Mouse (Mus musculus) heart, embryonic 14.5 days (tissue): ENCODE data around the gene Anks1b. TPM values are rescaled to one million over a fixed set of nuclear protein-coding genes. Genes with fewer than 3 reads are reported as not detected.

Experiments
- ATAC-seq: fragments of 200-750 bp; cut with Nextera tagmentation; 2 replicates; pipeline ENCODE4 v1.8.0; 2017; ENCODE audit warnings: low read depth, moderate TSS enrichment; ENCODE audit not compliant: insufficient number of reproducible peaks, insufficient read depth, low FRiP score
- H3K27ac ChIP-seq, 2 experiments: fragments of 200-500 bp in 1 of 2; fragments of 300-500 bp in 1 of 2; sonication (generic) in 1 of 2; replicated peaks in 1 of 2; 2 replicates each; pipeline ENCODE4 v1.5.1; 2012 to 2014; ENCODE audit warnings: low read depth in 2 of 2, low read length in 2 of 2, control low read depth in 1 of 2, mild to moderate bottlenecking in 1 of 2, mixed read lengths in 1 of 2; ENCODE audit not compliant: control insufficient read depth in 1 of 2, insufficient read depth in 1 of 2
- H3K27me3 ChIP-seq: fragments of 300-500 bp; sonication (generic); 2 replicates; pipeline ENCODE4 v1.6.1; 2014; ENCODE audit warnings: mild to moderate bottlenecking, low read length, control low read depth; ENCODE audit not compliant: control insufficient read depth, insufficient read depth
- H3K36me3 ChIP-seq: fragments of 300-500 bp; sonication (generic); 2 replicates; pipeline ENCODE4 v1.6.1; 2014; ENCODE audit warnings: mild to moderate bottlenecking, control low read depth, low read length, mixed read lengths; ENCODE audit not compliant: control insufficient read depth, insufficient read depth
- H3K4me1 ChIP-seq, 2 experiments: fragments of 200-500 bp in 1 of 2; fragments of 300-500 bp in 1 of 2; sonication (generic) in 1 of 2; 2 replicates each; pipeline ENCODE4 v1.6.1; 2012 to 2014; ENCODE audit warnings: low read length in 2 of 2, control low read depth in 1 of 2, mixed read lengths in 1 of 2; ENCODE audit not compliant: control insufficient read depth in 2 of 2, insufficient read depth in 2 of 2
- H3K4me2 ChIP-seq: fragments of 300-500 bp; sonication (generic); 2 replicates; pipeline ENCODE4 v1.6.1; 2014; ENCODE audit warnings: mild to moderate bottlenecking, low read length
- H3K4me3 ChIP-seq, 2 experiments: fragments of 200-500 bp in 1 of 2; fragments of 300-500 bp in 1 of 2; sonication (generic) in 1 of 2; 2 replicates each; pipeline ENCODE4 v1.5.1; 2012 to 2014; ENCODE audit warnings: low read length in 2 of 2, mild to moderate bottlenecking in 2 of 2, control low read depth in 1 of 2, low read depth in 1 of 2, moderate library complexity in 1 of 2; ENCODE audit not compliant: control insufficient read depth in 1 of 2, insufficient read depth in 1 of 2
- H3K9ac ChIP-seq: fragments of 300-500 bp; sonication (generic); 2 replicates; pipeline ENCODE4 v1.6.1; 2014; ENCODE audit warnings: mild to moderate bottlenecking, low read length
- H3K9me3 ChIP-seq: fragments of 300-500 bp; sonication (generic); 2 replicates; pipeline ENCODE4 v1.6.1; 2016; ENCODE audit warnings: low read length, control low read depth; ENCODE audit not compliant: control insufficient read depth
- WGBS: fragments of 180-500 bp; shearing (Covaris S2); extraction: QIAGEN DNeasy Blood & Tissue Kit; methylation state at CpG from one replicate; pipeline ENCODE4 v1.1.7; 2014; 5-methylcytosine and 5-hydroxymethylcytosine counted together
- polyA plus RNA-seq: library from polyadenylated mRNA; unstranded; fragments of >200 nt; fragmentation: Nextera tagmentation; extraction: Ambion mirVana; gene quantifications from 2 replicates; pipeline ENCODE4 v1.2.1, GENCODE M21; 2014

The Anks1b gene
- polyA plus RNA-seq, 1 experiment from 2014 or later: 0.14 TPM

- H3K9ac ChIP-seq: no peak overlapping the region
- no peaks in the 10 kb centered on the region for H3K27me3 ChIP-seq
- 72% methylated on average over 5 of the region's 5 CpGs for whole genome bisulfite sequencing
- no peaks in the 10 kb centered on the region for H3K9me3 ChIP-seq
- H3K4me1 ChIP-seq: no peaks in the 10 kb centered on the region
- H3K4me3 ChIP-seq: no peak overlapping the region
- H3K36me3 ChIP-seq: no peaks in the 10 kb centered on the region
- H3K4me2 ChIP-seq: no peak overlapping the region
- no peak for ATAC-seq
- no peak overlapping the region for H3K27ac ChIP-seq
Measured at GRCm38 (mm10) chr10:90307931-90308555, 434.7 kb downstream of the Anks1b start.

GRCm38 (mm10) chr10:90329781-90330180 is 456.5 kb downstream of the Anks1b start:
- 89% methylated on average over 4 of the region's 4 CpGs for WGBS
- no peak for ATAC-seq
- no peaks in the 10 kb centered on the region for H3K36me3 ChIP-seq

DNA sequence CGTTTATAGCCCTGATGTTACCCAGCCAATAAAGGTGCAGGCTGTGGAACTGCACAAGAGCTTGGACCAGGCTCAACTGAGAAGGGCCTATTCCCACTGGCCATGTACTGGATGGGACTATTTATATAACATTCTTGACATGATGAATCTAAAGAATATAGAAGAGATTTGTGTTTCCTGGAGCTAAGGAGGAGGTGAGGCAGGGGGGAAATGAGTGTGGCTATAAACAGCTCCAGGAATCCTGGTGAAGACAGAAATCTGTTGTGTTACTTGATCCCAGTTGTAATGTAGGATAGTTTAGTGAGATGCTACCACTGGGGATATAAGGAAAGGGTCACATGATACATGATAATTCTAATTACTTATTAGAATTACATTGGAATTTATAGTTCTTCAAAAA is 472.1 kb downstream of the Anks1b start:
- no peak for ATAC-seq
- 77% methylated on average over 1 of the region's 1 CpGs for WGBS

More at GRCm38 (mm10) chr10:90329781-90330180, 456.5 kb downstream of the Anks1b start:
- H3K27me3 ChIP-seq: no peaks in the 10 kb centered on the region
- no peak overlapping the region for H3K4me2 ChIP-seq
- no peak overlapping the region for H3K9ac ChIP-seq
- H3K4me3 ChIP-seq: no peak overlapping the region
- H3K27ac ChIP-seq: no peak overlapping the region
- H3K9me3 ChIP-seq: no peaks in the 10 kb centered on the region
- no peaks in the 10 kb centered on the region for H3K4me1 ChIP-seq

DNA sequence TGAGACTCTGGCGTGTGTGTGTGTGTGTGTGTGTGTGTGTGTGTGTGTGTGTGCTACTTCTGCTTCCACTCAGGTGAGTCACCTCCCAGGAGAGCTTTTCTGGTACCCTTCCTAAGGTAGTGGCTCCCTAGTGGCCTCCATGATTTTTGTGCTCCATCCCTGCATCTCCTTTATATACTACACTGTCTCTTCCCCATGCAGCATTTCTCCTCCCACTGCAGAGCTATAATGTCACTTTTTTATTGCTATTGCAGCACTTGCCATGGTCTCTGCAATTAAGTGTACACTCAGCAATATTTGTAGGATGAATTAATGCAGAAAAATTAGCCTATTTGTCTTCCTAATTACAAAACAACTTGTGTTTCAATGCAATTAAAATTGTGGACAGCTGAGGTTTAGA is 482.9 kb downstream of the Anks1b start:
- no peak overlapping the region for H3K27ac ChIP-seq
- H3K4me2 ChIP-seq: no peak overlapping the region
- H3K27me3 ChIP-seq: no peaks in the 10 kb centered on the region
- no peak for ATAC-seq
- no peaks in the 10 kb centered on the region for H3K36me3 ChIP-seq
- no peak overlapping the region for H3K9ac ChIP-seq
- no peaks in the 10 kb centered on the region for H3K4me1 ChIP-seq
- no CpG with 5 or more reads among the region's 1 CpGs for WGBS
- no peaks in the 10 kb centered on the region for H3K9me3 ChIP-seq
- no peak overlapping the region for H3K4me3 ChIP-seq

More for the DNA sequence above, 472.1 kb downstream of the Anks1b start:
- H3K9me3 ChIP-seq: no peaks in the 10 kb centered on the region
- H3K4me3 ChIP-seq: no peak overlapping the region
- H3K36me3 ChIP-seq: no peaks in the 10 kb centered on the region
- no peaks in the 10 kb centered on the region for H3K27me3 ChIP-seq
- H3K27ac ChIP-seq: no peak overlapping the region
- H3K9ac ChIP-seq: no peak overlapping the region
- H3K4me2 ChIP-seq: no peak overlapping the region
- H3K4me1 ChIP-seq: no peaks in the 10 kb centered on the region

DNA sequence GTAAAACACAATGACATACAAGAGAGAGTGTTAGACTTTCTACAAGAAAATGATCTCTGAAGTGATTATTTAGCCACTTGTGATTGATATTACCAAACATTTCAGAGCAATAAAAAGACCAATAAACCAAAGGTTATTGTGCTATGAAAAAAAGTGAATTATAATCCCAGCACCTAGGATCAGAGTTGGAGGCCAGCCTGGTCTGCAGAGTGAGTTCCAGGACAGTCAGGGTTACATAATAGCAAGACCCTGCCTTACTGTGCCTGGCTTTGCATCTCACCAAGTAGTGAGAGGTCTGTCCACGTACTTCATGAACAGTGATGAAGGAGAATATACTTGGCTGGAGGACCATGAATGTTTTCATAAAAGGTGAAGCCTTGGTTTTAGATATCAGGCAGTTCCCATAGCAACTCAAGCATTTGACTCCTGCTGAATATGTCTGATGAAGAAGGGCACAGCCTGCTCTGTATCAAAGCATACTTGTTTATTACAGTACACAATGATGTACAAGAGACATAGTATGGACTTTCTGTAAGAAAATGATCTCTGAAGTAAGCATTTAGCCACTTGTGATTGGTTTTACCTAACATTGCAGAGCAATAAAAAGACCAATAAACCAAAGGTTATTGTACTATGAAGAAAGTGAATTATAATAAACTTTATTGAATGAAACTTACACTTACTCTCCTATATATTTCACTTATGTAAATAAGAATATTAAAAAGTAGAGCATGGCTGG is 484.0 kb downstream of the Anks1b start:
- no peaks in the 10 kb centered on the region for H3K27me3 ChIP-seq
- WGBS: 59% methylated on average over 1 of the region's 1 CpGs
- H3K4me2 ChIP-seq: no peak overlapping the region
- no peak overlapping the region for H3K9ac ChIP-seq
- no peaks in the 10 kb centered on the region for H3K36me3 ChIP-seq
- ATAC-seq: no peak
- H3K4me3 ChIP-seq: no peak overlapping the region
- no peaks in the 10 kb centered on the region for H3K9me3 ChIP-seq
- no peak overlapping the region for H3K27ac ChIP-seq
- no peaks in the 10 kb centered on the region for H3K4me1 ChIP-seq

GRCm38 (mm10) chr10:90369015-90369414 is 495.7 kb downstream of the Anks1b start:
- Histone ChIP-seq H3K4me1 (no peaks in the 10 kb centered on the region), H3K4me2 (no peak overlapping the region), H3K4me3 (no peak overlapping the region), H3K36me3 (no peaks in the 10 kb centered on the region), H3K9ac (no peak overlapping the region), H3K27me3 (no peaks in the 10 kb centered on the region), H3K27ac (no peak overlapping the region), H3K9me3 (no peaks in the 10 kb centered on the region)
- 85% methylated on average over 7 of the region's 7 CpGs for WGBS
- ATAC-seq: no peak

DNA sequence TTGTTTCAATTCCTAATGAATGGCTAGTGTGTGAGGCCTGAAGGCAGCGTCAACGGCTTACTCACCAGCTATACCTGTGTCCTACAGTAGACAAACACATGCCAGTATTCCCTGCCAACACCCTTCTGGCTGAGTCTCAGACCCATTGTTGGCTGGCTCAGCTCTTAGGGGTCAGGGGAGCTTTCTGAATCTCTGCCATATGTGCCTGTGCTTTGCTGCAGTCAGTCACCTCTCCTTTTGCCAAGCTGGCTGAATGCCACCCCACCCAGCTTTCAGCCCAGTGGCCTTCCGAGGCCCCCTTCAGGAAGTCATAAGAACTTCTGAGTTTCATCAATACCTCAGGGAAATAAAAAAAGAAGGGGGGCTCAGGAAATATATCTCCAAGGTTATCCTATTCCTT is 497.4 kb downstream of the Anks1b start:
- Histone ChIP-seq H3K27ac (no peak overlapping the region), H3K4me2 (no peak overlapping the region), H3K9me3 (no peaks in the 10 kb centered on the region), H3K27me3 (no peaks in the 10 kb centered on the region), H3K9ac (no peak overlapping the region), H3K4me1 (no peaks in the 10 kb centered on the region), H3K36me3 (no peaks in the 10 kb centered on the region), H3K4me3 (no peak overlapping the region)
- no peak for ATAC-seq
- WGBS: 89% methylated on average over 3 of the region's 3 CpGs
